Comparison of ENCODE assay signal across 15 mouse cellular contexts in genomic region chrX:162419431-162419830, GRCm38 (mm10).
"Had no signal": no experiment of that assay in that cellular context is flagged by ENCODE, and none has a peak within 500 bp of the region (broad histone marks: within the 10 kb centered on the region; RNA-seq: fewer than 3 reads in every experiment).

No protein-coding gene starts in this region.

- H3K9ac ChIP-seq: neural tube, embryonic 12.5 days; neural tube, embryonic 13.5 days; neural tube, embryonic 15.5 days; stomach, embryonic 15.5 days had no signal

- H3K4me2 ChIP-seq: neural tube, embryonic 12.5 days; neural tube, embryonic 13.5 days; neural tube, embryonic 15.5 days; stomach, embryonic 15.5 days had no signal

- H3K4me3 ChIP-seq: neural tube, embryonic 12.5 days; neural tube, embryonic 13.5 days; neural tube, embryonic 15.5 days; stomach, embryonic 15.5 days had no signal

- H3K9me3 ChIP-seq: neural tube, embryonic 12.5 days; neural tube, embryonic 13.5 days; neural tube, embryonic 15.5 days; stomach, embryonic 15.5 days had no signal

- H3K36me3 ChIP-seq: neural tube, embryonic 12.5 days; neural tube, embryonic 13.5 days; neural tube, embryonic 15.5 days; stomach, embryonic 15.5 days had no signal

- DNase-seq: retina, postnatal 1 day; right cerebral cortex, adult 18-20 months; right cerebral cortex, postnatal 14 days; right cerebral cortex, postnatal 25 days; right cerebral cortex, postnatal 4 days; spleen, adult 18-20 months; thymus, adult 18-20 months; thymus, adult 2 months; thymus, postnatal 14 days; thymus, postnatal 36 days; thymus, postnatal 4 days had no signal

- H3K4me1 ChIP-seq: neural tube, embryonic 12.5 days; neural tube, embryonic 13.5 days; neural tube, embryonic 15.5 days; stomach, embryonic 15.5 days had no signal

- H3K27me3 ChIP-seq: stomach, embryonic 15.5 days had no signal

- H3K27ac ChIP-seq: neural tube, embryonic 12.5 days; neural tube, embryonic 13.5 days; neural tube, embryonic 15.5 days; stomach, embryonic 15.5 days had no signal
